Mouse (Mus musculus): ENCODE results near the gene Tmx1.

The Tmx1 gene

DNA sequence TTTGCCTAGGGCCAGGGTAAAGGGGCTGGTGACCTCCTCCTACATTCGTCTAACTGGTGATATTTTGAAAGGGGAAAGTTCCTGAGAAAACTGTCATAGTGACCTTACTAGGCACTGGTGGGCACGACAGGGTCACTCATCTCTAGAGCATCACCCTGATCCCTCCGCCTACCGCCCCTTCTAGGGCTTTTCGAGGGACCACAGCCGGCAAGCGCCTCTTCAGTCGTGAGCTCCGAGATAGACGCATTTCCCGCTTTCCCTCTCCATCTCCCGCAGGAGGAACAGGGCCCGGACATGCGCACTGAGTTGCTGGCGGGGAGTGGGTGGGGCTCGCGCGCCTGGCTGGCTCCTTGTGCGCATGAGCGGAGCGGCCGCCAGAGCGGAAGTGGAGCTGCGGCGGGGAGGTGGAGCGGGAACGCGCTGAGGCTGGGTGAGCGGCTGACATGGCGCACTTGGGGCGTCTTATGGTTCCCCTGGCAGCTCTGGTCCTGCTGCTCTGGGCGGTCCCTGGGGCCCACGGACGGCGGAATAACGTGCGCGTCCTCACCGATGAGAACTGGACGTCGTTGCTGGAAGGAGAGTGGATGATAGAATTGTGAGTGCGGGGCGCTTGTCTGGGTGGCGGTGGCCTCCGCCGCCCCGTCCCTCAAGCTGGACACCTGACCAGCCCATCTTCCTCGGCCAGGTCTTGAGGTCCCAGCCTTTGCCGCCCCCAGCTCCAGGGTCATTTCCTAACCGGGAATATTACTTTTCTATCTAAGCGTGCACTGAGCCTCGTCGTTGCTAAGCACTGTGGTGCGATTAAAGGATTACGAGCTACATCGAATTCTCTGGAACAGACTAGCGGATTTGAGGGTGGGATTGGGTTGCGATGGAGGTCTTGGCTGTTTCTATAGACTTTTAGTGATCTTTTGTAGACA, at the start of gene Tmx1:
Tmx1 (plus strand) TSS at position 370 of the 920 bp plus-strand sequence.
- DNase-seq (ENCODE audit: low read depth, low spot score) = peak; percentile 86

DNA sequence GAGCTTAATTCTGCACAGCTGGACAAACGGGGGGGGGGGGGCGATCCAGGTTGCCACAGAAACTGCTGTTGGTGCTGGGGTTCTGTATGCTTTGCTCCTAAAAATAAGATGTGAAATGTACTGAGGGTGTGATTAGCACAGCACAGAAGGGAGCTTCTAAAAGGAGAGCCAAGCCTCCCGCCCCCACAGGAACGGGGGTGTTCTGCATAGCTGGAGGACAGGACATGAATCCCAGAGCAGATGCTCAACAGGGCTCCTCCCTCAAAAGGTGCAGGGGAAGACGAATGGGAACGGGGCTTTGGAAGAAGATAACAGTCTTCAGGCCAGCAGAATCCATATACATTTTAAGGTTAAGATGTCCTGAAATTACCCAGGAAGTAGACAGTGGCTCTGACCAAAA, 48.6 kb upstream of the Tmx1 start:
- no peak for DNase-seq (ENCODE audit: low read depth, low spot score)

DNA sequence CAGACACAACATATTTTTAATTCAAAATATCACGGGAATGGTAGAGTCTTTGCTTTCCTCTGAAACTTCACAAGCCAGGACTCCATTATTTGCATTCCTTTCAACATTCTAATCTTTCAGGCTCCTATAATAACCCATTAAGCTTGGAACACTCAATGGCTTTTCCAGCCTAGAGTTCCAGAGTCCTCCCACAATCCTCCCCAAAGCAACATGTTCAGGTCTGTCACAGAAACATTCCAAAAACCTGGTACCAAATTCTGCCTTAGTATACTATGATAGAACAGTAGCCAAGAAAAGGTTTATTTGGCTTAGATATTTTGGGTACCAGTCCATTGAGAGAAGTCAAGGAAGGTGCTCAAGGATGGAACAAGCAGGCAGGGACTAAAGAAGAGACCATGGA, 44.5 kb upstream of the Tmx1 start:
- DNase-seq (ENCODE audit: low read depth, low spot score) = no peak

GRCm38 (mm10) chr12:70409600-70409999, 43.3 kb upstream of the Tmx1 start:
- DNase-seq (ENCODE audit: low read depth, low spot score) = no peak

- DNase-seq (ENCODE audit: low read depth, low spot score) = no peak
Measured at GRCm38 (mm10) chr12:70420216-70420615, 32.7 kb upstream of the Tmx1 start.

- no peak for DNase-seq (ENCODE audit: low read depth, low spot score)
Measured at GRCm38 (mm10) chr12:70421028-70421427, 31.9 kb upstream of the Tmx1 start.

GRCm38 (mm10) chr12:70422322-70423118, 30.4 kb upstream of the Tmx1 start:
- no peak for DNase-seq (ENCODE audit: low read depth, low spot score)

DNA sequence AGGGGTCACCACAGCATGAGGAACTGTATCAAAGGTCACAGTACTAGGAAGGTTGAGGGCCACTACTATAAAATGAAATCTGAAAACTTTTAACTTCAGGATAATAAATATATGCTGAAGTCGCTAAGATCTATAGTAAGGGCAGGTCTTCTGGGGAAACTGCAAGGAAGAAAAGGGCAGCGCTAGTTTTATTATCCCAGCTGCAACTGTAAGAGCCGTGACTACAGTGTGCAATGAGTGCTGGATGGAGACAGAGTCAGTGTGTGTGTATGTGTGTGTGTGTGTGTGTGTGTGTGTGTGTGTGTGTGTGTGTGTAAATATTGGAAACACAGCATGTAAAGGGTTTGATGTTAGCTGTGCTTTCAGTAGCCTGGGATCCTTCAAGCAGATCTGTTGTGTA, 25.0 kb upstream of the Tmx1 start:
- DNase-seq (ENCODE audit: low read depth, low spot score) = no peak

GRCm38 (mm10) chr12:70429637-70430036, 23.3 kb upstream of the Tmx1 start:
- no peak for DNase-seq (ENCODE audit: low read depth, low spot score)

DNA sequence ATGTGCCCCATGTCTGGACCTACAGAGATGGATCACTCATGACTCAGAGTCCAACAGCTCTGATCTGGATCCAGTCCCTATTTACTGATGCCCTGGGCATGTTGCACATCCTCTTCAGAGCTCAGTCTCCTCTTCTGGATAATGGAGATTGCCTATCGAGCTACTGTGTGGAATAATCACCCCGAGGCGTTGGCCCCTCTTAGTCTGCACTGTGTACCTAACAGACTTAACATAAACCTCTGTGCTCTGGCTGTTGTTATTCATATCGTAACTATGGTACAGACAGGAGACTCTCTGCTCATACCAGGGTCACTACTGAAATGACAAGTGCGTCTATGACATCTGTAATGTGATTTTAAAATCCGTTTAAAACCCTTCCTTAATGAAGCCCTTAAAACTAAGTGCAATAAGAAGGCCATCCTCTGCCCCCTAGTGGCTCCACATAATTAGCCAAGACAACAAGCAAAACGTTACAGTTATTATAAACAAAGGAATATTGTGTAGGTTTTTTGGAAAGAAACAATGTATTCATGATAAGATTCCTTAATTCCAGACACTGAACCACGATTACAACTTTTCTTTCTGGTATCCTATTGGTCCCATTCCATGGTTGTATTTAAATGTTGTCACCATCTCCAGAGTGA, 22.5 kb upstream of the Tmx1 start:
- peak; percentile 57 for DNase-seq (ENCODE audit: low read depth, low spot score)

GRCm38 (mm10) chr12:70431428-70431827, 21.5 kb upstream of the Tmx1 start:
- peak; percentile 46 for DNase-seq (ENCODE audit: low read depth, low spot score)

- no peak for DNase-seq (ENCODE audit: low read depth, low spot score)
Measured at GRCm38 (mm10) chr12:70449961-70450360, 2.9 kb upstream of the Tmx1 start.

GRCm38 (mm10) chr12:70451533-70451932, 1.4 kb upstream of the Tmx1 start:
- DNase-seq (ENCODE audit: low read depth, low spot score) = no peak

DNA sequence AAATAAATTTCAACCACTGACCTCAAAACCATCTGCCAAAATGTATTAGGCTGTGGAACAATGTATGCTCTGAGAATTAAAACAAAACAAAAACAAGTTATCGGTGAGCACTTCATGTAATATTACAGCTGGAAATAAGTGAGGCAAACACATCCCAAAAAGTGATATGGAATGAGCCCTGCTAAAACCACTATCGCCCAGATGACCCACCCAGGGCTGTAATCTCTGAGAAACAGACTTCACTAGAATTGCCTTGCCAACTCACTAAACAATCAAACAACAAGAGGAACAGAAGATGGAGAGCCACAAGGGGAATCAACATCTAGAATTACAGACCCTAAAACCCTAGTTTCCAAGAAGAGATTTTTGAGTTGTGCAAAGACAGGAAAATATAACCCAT, 752 bp upstream of the Tmx1 start:
- DNase-seq (ENCODE audit: low read depth, low spot score) = no peak

- no peak for DNase-seq (ENCODE audit: low read depth, low spot score)
Measured at GRCm38 (mm10) chr12:70455226-70455625, 2.3 kb downstream of the Tmx1 start.

DNA sequence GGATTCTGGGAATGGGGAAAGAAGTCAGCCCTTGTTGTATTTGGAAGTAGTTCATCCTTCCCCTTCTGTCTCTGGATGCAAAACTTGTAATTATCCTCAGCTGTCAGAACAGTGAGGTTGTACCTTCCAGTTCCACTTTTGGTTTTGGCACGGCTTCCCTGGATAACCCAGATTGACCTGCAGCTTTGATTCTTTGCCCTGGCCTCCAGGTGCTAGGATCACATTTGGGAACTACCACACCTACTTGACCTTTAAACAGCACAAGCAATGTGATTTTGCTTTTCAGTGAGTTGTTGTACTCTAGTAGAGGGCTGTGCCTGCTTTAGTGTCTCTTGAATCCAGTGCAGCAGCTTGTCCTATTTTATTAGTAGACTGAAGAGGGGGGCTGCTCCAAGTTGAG, 6.7 kb downstream of the Tmx1 start:
- DNase-seq (ENCODE audit: low read depth, low spot score) = no peak

DNA sequence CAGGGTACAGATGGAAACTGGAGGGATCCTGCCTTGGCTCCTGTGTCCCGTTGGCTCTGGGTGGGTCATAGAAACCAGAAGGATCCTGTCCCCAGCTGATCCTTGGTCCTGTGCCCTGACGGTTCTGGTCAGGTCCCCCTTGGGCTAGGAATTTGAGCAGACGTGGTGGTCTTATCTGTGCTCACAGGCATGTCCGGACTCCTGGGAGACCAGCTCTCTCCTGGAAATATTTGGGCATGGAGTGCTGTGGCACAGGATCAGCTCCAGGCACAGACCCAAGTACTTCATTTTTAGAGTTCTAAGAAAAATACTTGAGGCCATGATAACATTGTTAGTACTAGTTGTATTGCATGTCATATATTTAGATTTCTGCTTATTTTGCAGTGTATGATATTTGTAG, 11.1 kb downstream of the Tmx1 start:
- DNase-seq (ENCODE audit: low read depth, low spot score) = no peak

GRCm38 (mm10) chr12:70475336-70475735, 22.4 kb downstream of the Tmx1 start:
- no peak for DNase-seq (ENCODE audit: low read depth, low spot score)

- no peak for DNase-seq (ENCODE audit: low read depth, low spot score)
Measured at GRCm38 (mm10) chr12:70476884-70477576, 24.1 kb downstream of the Tmx1 start.

- no peak for DNase-seq (ENCODE audit: low read depth, low spot score)
Measured at GRCm38 (mm10) chr12:70477593-70478287, 24.8 kb downstream of the Tmx1 start.

- DNase-seq (ENCODE audit: low read depth, low spot score) = no peak
Measured at GRCm38 (mm10) chr12:70485956-70486355, 33.1 kb downstream of the Tmx1 start.

All from brain, embryonic 18.5 days (tissue).